Mouse (Mus musculus) neural tube, embryonic 14.5 days (tissue): ENCODE results near the gene Dhx29. TPM values are rescaled to one million over a fixed set of nuclear protein-coding genes. Genes with fewer than 3 reads are reported as not detected.

Experiments
- ATAC-seq: fragments of 200-750 bp; cut with Nextera tagmentation; 2 replicates; pipeline ENCODE4 v1.8.0; 2017; ENCODE audit warnings: low read depth, mild to moderate bottlenecking, moderate TSS enrichment, moderate library complexity
- H3K27ac ChIP-seq: fragments of 300-500 bp; sonication (generic); 2 replicates; pipeline ENCODE4 v1.5.1; 2014; ENCODE audit warnings: low read depth, mild to moderate bottlenecking, control low read depth, low read length, moderate library complexity, mixed read lengths
- H3K27me3 ChIP-seq: fragments of 300-500 bp; sonication (generic); 2 replicates; pipeline ENCODE4 v1.6.1; 2014; ENCODE audit warnings: low read length; ENCODE audit not compliant: control insufficient read depth, insufficient read depth
- H3K36me3 ChIP-seq: fragments of 300-500 bp; sonication (generic); 2 replicates; pipeline ENCODE4 v1.6.1; 2014; ENCODE audit warnings: low read length, mixed read lengths; ENCODE audit not compliant: control insufficient read depth, insufficient read depth
- H3K4me1 ChIP-seq: fragments of 300-500 bp; sonication (generic); 2 replicates; pipeline ENCODE4 v1.6.1; 2014; ENCODE audit warnings: low read length; ENCODE audit not compliant: control insufficient read depth, insufficient read depth
- H3K4me2 ChIP-seq: fragments of 300-500 bp; sonication (generic); 2 replicates; pipeline ENCODE4 v1.6.1; 2014; ENCODE audit warnings: mild to moderate bottlenecking, low read depth, low read length, control low read depth
- H3K4me3 ChIP-seq: fragments of 300-500 bp; sonication (generic); 2 replicates; pipeline ENCODE4 v1.5.1; 2014; ENCODE audit warnings: low read depth, low read length, control low read depth, mixed read lengths
- H3K9ac ChIP-seq: fragments of 300-500 bp; sonication (generic); replicated peaks from 2 replicates; pipeline ENCODE4 v1.6.1; 2014; ENCODE audit warnings: low read depth, mild to moderate bottlenecking, control low read depth, low read length, mixed read lengths
- H3K9me3 ChIP-seq: fragments of 300-500 bp; sonication (generic); 2 replicates; pipeline ENCODE4 v1.6.1; 2016; ENCODE audit warnings: low read length; ENCODE audit not compliant: control insufficient read depth
- WGBS: fragments of 180-500 bp; shearing (Covaris S2); extraction: QIAGEN DNeasy Blood & Tissue Kit; methylation state at CpG from one replicate; pipeline ENCODE4 v1.1.7; 2014; 5-methylcytosine and 5-hydroxymethylcytosine counted together
- polyA plus RNA-seq: library from polyadenylated mRNA; unstranded; fragments of >200 nt; fragmentation: Nextera tagmentation; extraction: Ambion mirVana; gene quantifications from 2 replicates; pipeline ENCODE4 v1.2.1, GENCODE M21; 2014

The Dhx29 gene
- polyA plus RNA-seq, 1 experiment from 2014 or later, result 30.0 TPM

GRCm38 (mm10) chr13:112926796-112927195, 458 bp upstream of the Dhx29 start:
- Histone ChIP-seq H3K27me3 (no peaks in the 10 kb centered on the region; the same call in 1 of the 2 replicates), H3K4me3 (peak overlapping the region; percentile 81), H3K36me3 (0 out of 2 replicates have a peak, but pooled peaks cover 4% of the 10 kb centered on the region), H3K4me2 (peak overlapping the region; percentile 52), H3K9ac (peak overlapping the region; percentile 70), H3K9me3 (no peaks in the 10 kb centered on the region), H3K27ac (peak overlapping the region; percentile 73), H3K4me1 (peaks cover 18% of the 10 kb centered on the region)
- 0% methylated on average over 19 of the region's 19 CpGs for WGBS
- ATAC-seq, result no peak

DNA sequence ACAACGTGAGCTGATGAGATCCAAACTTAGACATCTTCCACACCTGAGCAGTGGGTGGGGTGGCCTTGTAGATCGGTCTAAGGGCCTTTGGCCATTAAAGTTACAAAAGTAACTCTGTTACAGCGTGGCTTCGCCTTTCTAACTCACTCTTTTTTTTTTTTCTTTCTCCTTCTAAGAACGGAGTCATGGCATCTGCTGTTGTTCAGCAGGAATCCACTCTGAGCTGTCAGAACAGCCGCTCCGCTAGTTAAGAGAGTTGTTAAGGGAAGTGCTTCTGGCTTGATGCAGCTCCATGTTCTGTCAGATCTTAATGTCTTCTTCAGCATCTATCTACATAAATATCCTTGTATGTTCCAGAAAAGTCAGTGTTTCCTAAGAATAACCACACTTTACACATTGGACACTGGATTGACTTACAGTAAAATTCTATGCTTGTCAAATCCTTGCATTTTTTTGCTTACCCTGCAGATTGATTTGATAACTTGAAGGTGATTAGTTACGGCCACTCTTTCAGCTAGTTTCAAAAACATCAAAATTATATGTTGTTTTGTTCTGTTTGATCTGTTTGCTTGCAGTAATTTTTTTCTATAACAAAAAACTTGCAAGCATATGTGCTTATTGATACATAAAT, 899 bp downstream of the Dhx29 start:
- Histone ChIP-seq H3K9me3 (no peaks in the 10 kb centered on the region), H3K27me3 (no peaks in the 10 kb centered on the region; the same call in 1 of the 2 replicates), H3K36me3 (peaks cover 11% of the 10 kb centered on the region; the same call in 1 of the 2 replicates), H3K4me1 (peaks cover 18% of the 10 kb centered on the region), H3K9ac (peak overlapping the region; percentile 70), H3K4me3 (peak overlapping the region; percentile 81), H3K27ac (peak overlapping the region; percentile 73; the same call in 1 of the 2 replicates), H3K4me2 (peak overlapping the region; percentile 61)
- 8% methylated on average over 8 of the region's 8 CpGs for WGBS
- ATAC-seq, result no peak

DNA sequence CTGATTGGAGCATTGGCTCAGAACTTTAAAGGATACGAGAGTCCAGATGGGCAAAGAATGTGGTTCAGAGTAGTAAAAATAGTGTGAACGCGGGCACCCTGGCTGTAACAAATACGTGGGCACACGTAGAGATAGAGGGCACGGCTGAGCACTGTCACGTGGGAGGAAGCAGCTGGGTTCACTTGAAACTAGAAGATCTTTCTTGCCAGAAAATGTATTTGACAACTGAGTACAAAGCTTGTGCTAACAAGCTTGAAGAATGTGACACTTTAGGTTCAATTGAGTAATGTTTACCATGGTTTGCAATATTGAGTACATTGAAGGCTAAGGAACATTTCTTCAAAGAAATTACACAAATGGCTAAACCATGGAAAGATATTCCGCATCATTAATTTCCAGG, 10.9 kb downstream of the Dhx29 start:
- 94% methylated on average over 8 of the region's 8 CpGs for WGBS
- Histone ChIP-seq H3K4me3 (no peak overlapping the region), H3K9me3 (no peaks in the 10 kb centered on the region), H3K9ac (no peak overlapping the region), H3K27ac (no peak overlapping the region), H3K27me3 (no peaks in the 10 kb centered on the region), H3K4me1 (no peaks in the 10 kb centered on the region), H3K4me2 (no peak overlapping the region), H3K36me3 (peaks cover 30% of the 10 kb centered on the region)
- no peak for ATAC-seq

- Histone ChIP-seq H3K27ac (no peak overlapping the region), H3K36me3 (peaks cover 44% of the 10 kb centered on the region), H3K4me3 (no peak overlapping the region), H3K9ac (no peak overlapping the region), H3K27me3 (no peaks in the 10 kb centered on the region), H3K4me2 (no peak overlapping the region), H3K4me1 (no peaks in the 10 kb centered on the region), H3K9me3 (no peaks in the 10 kb centered on the region)
- no peak for ATAC-seq
- WGBS, result 75% methylated on average over 15 of the region's 15 CpGs
These were observed 14.7 kb downstream of the Dhx29 start for GRCm38 (mm10) chr13:112941879-112942330.

GRCm38 (mm10) chr13:112945312-112945711, 18.1 kb downstream of the Dhx29 start:
- Histone ChIP-seq H3K4me2 (no peak overlapping the region), H3K4me1 (no peaks in the 10 kb centered on the region), H3K27ac (no peak overlapping the region), H3K36me3 (peaks cover 55% of the 10 kb centered on the region), H3K27me3 (no peaks in the 10 kb centered on the region), H3K9me3 (no peaks in the 10 kb centered on the region), H3K4me3 (no peak overlapping the region), H3K9ac (no peak overlapping the region)
- ATAC-seq, result no peak
- WGBS, result 93% methylated on average over 9 of the region's 9 CpGs

GRCm38 (mm10) chr13:112945900-112946299, 18.6 kb downstream of the Dhx29 start:
- WGBS, result 87% methylated on average over 6 of the region's 6 CpGs
- Histone ChIP-seq H3K36me3 (peaks cover 61% of the 10 kb centered on the region), H3K9me3 (no peaks in the 10 kb centered on the region), H3K4me2 (no peak overlapping the region), H3K27ac (no peak overlapping the region), H3K4me3 (no peak overlapping the region), H3K4me1 (no peaks in the 10 kb centered on the region), H3K9ac (no peak overlapping the region), H3K27me3 (no peaks in the 10 kb centered on the region)
- ATAC-seq, result no peak

DNA sequence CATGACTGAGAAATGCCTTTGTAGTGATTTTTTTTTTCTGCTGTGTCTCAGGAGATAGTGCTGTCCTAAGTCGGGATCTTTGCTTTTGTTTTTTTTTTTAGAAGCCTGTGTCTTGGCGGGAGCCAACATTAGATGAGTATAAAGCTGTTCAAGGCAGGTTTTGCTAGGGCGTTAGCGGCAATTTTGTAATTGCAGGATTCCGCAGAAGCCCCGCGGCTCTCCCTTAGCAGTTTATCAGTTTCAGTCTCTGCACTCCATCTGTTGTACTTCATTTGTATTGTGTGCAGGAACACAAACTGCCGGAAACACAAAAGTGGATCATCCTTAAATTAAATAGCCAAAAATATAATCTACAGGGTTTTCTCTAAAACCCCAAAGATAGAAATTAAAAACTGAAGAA, 26.8 kb downstream of the Dhx29 start:
- H3K4me1 ChIP-seq, result no peaks in the 10 kb centered on the region
- no peak overlapping the region for H3K4me3 ChIP-seq
- no peak for ATAC-seq
- H3K9me3 ChIP-seq, result no peaks in the 10 kb centered on the region
- H3K27me3 ChIP-seq, result no peaks in the 10 kb centered on the region
- 91% methylated on average over 8 of the region's 8 CpGs for WGBS
- no peak overlapping the region for H3K4me2 ChIP-seq
- peaks cover 54% of the 10 kb centered on the region for H3K36me3 ChIP-seq
- H3K9ac ChIP-seq, result no peak overlapping the region
- no peak overlapping the region for H3K27ac ChIP-seq

DNA sequence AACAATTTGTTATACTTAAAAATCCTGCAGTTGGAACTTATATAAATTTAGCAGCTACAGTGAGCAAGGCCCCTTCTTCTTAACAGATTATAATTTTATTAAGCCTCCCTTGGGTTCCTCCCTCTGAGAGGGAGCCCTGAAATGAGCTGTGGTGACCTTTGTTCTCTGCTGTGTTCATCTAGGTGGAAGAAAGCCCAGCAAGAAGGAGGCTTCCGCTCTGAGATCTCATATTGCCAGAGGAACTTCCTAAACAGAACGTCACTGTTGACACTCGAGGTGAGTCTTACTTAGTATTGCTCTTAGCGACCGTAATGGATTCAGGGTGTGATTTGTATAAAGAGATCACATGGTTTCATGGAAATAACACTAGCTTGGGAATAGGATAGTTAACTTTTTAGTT, 35.8 kb downstream of the Dhx29 start:
- 88% methylated on average over 5 of the region's 5 CpGs for WGBS
- H3K36me3 ChIP-seq, result peaks cover 36% of the 10 kb centered on the region
- H3K4me2 ChIP-seq, result no peak overlapping the region
- no peaks in the 10 kb centered on the region for H3K4me1 ChIP-seq
- no peaks in the 10 kb centered on the region for H3K27me3 ChIP-seq
- ATAC-seq, result no peak
- H3K27ac ChIP-seq, result no peak overlapping the region
- no peak overlapping the region for H3K9ac ChIP-seq
- no peaks in the 10 kb centered on the region for H3K9me3 ChIP-seq
- no peak overlapping the region for H3K4me3 ChIP-seq

- ATAC-seq, result no peak
- 93% methylated on average over 12 of the region's 12 CpGs for WGBS
- Histone ChIP-seq H3K9me3 (no peaks in the 10 kb centered on the region), H3K27me3 (no peaks in the 10 kb centered on the region), H3K9ac (no peak overlapping the region), H3K4me3 (no peak overlapping the region), H3K4me1 (no peaks in the 10 kb centered on the region), H3K36me3 (peaks cover 36% of the 10 kb centered on the region), H3K27ac (no peak overlapping the region), H3K4me2 (no peak overlapping the region)
These were observed 37.2 kb downstream of the Dhx29 start for GRCm38 (mm10) chr13:112964421-112964820.
